Mouse (Mus musculus) urinary bladder, postnatal 4 days (tissue): Measurements from ENCODE around the gene Rhobtb1.

Experiments used
- DNase-seq, 2 experiments: peaks; one replicate each; pipeline ENCODE4 v3.0.0; 2021 to 2022; ENCODE audit warnings: low spot score in 2 of 2

Gene Rhobtb1

GRCm38 (mm10) chr10:69245906-69246668 is 94.9 kb downstream of the Rhobtb1 start:
- DNase-seq, result no peak

DNA sequence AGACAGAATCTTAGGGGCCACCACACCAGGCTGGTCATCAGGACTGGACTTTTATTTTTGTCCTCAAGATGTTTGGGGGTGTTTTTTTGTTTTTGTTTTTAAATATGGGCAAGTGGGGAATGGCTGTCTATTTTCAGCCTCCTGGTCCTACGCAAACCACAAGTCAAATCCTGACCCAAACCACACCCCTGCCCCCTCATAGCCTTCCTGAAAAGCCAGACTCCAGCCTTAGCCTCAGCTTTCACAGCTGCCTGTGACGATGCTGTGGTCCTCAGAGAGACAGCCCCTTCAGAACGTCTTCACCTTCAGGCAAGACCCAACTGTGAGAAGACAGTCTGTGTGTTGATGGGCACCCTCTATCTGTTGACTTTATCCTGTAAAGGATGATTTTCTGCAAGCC is 95.5 kb downstream of the Rhobtb1 start:
- no peak for DNase-seq

DNA sequence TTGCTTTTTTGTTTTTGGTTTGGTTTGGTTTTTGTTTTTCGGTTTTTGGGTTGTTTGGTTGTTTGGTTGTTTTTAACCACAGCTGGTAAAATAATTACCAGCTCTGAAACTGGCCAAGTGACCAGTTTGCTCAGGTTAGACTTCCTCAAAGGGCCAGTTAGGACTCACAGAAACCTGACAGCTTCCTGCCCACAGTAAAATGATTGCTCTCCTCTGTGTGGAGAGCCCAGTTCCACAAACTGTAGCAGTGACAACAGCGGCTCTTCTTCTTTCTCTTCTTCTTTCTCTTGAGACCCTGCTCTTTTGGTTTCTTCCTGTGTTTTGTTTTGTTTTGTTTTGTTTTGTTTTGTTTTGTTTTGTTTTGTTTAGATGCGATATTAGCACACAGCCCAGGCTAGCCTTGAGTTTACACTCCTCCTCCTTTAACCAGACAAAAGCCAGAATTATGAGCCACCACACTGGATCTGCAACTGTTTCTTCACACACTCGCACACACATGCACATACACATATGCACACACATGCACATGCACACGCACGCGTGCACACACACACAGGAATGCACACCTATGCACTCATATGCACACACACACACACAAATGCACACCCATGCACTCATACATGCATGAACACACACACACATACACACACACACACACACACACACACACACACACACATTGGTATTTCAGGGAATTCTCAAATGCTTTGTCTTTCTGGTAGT is 96.2 kb downstream of the Rhobtb1 start:
- DNase-seq, result no peak

DNA sequence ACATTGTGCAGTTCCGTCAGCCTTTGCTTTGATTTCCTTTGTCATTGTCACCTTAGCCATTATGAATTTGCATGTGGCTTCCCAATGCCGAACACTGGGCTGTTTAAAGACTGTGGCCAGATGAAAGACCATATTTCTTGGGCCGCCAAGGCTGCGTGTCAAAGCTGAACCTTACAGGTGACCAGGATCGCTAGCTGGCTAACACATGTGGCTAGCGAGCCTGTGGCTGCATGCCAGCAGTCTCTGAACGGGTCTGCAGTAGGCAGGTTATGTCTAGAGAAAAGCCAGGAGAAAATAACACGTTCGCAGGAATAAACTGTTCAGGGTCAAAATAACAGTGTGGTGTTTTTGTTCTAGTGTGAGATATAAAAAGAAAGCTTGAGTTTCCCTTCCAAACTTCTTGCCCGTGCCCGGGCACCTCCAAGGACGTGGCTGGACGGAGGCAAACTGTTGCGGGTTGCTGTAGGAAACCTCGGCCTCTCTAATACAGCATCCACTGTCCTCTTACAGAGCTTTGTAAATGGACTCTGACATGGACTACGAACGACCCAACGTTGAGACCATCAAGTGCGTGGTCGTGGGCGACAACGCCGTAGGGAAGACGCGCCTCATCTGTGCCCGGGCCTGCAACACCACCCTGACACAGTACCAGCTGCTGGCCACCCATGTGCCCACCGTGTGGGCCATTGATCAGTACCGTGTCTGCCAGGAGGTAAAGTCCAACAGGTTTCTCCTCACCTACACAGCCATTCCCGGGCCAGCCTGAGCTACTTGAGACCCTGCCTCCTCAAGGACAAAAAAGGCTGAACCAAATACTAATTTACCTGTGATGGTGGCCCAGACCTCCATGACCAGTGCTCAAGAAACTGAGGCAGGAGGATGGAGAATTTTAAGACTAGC is 97.3 kb downstream of the Rhobtb1 start:
- DNase-seq, result no peak

- no peak for DNase-seq
Observed at GRCm38 (mm10) chr10:69251254-69251653, 100.0 kb downstream of the Rhobtb1 start.

GRCm38 (mm10) chr10:69252112-69253074 is 101.2 kb downstream of the Rhobtb1 start:
- no peak for DNase-seq

- DNase-seq, result peak in 1 of 2 experiments; percentile 47
Observed at GRCm38 (mm10) chr10:69253075-69253685, 101.9 kb downstream of the Rhobtb1 start.

GRCm38 (mm10) chr10:69253686-69254080 is 102.4 kb downstream of the Rhobtb1 start:
- no peak for DNase-seq

GRCm38 (mm10) chr10:69254390-69254847 is 103.2 kb downstream of the Rhobtb1 start:
- DNase-seq, result peak in 1 of 2 experiments; percentile 61

DNA sequence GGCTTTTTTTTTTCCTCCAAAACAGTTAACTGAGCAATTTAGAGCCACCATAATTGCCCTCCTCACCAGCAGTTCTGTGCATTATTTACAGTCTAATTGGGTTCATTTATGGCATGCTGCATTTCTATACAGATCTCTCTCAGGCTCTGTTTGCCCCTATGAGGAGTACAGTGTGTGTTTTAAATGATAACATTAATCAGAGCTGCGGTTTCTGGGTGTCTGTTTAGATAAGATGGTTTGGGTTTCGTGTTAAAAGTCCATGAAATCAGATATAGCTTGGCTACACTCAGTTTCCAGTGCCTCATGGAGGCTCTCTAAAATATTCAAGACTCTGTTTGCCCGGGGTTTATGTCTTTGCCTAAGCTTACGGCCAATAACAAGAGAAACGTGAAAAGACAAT is 104.4 kb downstream of the Rhobtb1 start:
- DNase-seq, result no peak

DNA sequence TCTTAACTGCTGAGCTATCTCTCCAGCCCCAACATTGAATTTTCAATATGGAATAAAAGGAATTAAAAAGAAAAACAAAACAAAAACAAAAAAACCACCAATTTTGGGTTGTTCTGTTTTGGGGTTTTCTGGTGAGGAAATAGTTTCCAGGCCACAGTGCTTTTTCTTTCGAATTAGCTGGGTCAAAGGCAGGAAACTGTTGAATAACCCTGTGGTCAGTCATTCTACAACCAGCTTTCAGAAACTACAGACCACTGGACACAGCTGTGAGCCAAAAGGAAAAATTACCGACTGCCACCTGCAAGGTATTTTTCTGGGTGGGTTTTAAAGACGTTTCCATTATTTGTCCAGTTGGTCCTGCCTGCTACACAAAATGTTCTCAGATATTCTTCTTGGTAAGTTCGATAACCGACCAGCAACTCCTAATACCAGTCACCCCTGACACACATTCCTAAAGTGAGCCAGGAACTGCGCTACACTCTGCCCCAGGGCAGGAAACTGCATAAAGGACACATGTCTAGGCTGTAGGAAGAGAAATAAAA is 106.4 kb downstream of the Rhobtb1 start:
- DNase-seq, result no peak

GRCm38 (mm10) chr10:69258588-69258987 is 107.4 kb downstream of the Rhobtb1 start:
- DNase-seq, result no peak

- no peak for DNase-seq
Observed at GRCm38 (mm10) chr10:69259161-69259560, 107.9 kb downstream of the Rhobtb1 start.

- DNase-seq, result no peak
Observed at GRCm38 (mm10) chr10:69259929-69260328, 108.7 kb downstream of the Rhobtb1 start.

GRCm38 (mm10) chr10:69262918-69263822 is 111.9 kb downstream of the Rhobtb1 start:
- no peak for DNase-seq

- no peak for DNase-seq
Observed at GRCm38 (mm10) chr10:69263906-69264305, 112.7 kb downstream of the Rhobtb1 start.

- no peak for DNase-seq
Observed at GRCm38 (mm10) chr10:69265421-69265820, 114.2 kb downstream of the Rhobtb1 start.

- DNase-seq, result no peak
Observed at GRCm38 (mm10) chr10:69268061-69268643, 116.9 kb downstream of the Rhobtb1 start.

DNA sequence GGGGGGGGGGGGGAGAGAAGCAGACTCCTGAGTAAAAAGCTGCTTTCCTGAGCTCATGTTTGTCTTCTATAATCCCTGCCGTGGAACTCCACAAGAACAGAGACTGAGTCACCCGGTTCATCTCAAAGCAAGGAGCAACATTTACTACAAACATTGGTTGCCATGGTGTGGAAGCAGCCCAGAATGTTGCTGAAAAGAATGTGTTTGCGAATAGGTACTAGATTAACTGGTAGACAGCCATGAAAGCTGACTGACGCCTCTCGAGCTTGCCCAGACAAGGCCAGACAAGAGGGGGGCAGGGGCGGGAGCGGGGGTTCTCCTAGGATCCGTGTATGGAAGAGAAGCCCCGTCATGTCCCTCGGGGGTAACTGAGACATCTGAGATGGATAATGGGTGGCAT is 120.2 kb downstream of the Rhobtb1 start:
- no peak for DNase-seq
